Mouse (Mus musculus) olfactory bulb, adult 2 months (tissue): Measurements from ENCODE around the gene Zfp46.

Experiments
- CTCF ChIP-seq: fragments of 200-500 bp; IDR thresholded peaks from 2 replicates; pipeline ENCODE4 v1.5.1; 2012; ENCODE audit warnings: low read depth, mild to moderate bottlenecking, low read length, moderate library complexity; ENCODE audit not compliant: insufficient read depth
- POLR2A ChIP-seq: fragments of 200-500 bp; IDR thresholded peaks from 2 replicates; pipeline ENCODE4 v1.6.1; 2012; ENCODE audit warnings: mild to moderate bottlenecking, low read depth, low read length, moderate library complexity; ENCODE audit not compliant: insufficient read depth

GRCm38 (mm10) chr4:136270648-136271047, 13.8 kb upstream of the Zfp46 start:
- TF ChIP-seq POLR2A (no peak), CTCF (no peak)
